Mouse (Mus musculus) MEL-GATA-1-ER (cell line): ENCODE results near the gene Rnf114.

Experiments
- DNase-seq: peaks from one replicate; pipeline ENCODE4 v3.0.0-alpha.2; 2012; ENCODE audit warnings: low read depth; ENCODE audit errors: extremely low read depth

Gene Rnf114

DNA sequence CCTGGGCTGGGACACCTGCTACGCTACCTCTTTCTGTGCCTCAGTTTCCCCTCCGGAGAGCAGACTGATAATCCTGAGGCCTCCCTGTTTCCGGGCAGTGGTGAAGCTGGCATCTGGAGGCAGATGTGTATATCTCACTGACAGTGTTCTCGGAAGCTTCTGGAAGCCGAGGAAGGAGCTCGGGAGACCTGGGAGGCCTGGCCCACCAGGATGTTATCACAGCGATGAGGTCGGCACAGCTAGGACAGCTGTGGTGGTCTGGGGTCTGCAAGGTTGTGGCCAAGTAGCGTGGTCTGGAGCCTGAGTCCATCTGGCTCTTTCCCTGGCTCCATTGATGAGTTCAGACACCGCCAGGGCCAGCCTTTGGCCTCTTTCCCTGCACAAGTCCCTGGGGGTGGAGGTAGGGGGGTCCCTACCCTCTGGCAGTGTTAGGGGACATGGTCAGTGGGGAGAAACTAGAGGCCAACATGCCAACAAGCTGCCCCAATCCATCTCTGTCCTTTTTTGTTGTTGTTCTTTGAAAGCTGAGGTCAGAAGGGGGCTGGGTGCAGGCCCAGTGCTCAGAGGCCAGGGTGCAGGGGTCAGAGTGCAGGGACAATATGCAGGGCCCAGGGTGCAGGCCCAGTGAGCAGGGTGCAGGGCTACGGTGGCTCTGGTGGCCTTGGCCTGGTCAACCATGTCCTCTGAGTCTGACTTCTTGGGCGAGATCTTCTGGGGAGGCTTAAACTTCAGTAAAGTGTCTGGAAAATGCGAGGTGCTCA lies 72.3 kb downstream of the Rnf114 start:
- DNase-seq: no peak

- no peak for DNase-seq
Observed at GRCm38 (mm10) chr2:167565312-167565656, 72.8 kb downstream of the Rnf114 start.

DNA sequence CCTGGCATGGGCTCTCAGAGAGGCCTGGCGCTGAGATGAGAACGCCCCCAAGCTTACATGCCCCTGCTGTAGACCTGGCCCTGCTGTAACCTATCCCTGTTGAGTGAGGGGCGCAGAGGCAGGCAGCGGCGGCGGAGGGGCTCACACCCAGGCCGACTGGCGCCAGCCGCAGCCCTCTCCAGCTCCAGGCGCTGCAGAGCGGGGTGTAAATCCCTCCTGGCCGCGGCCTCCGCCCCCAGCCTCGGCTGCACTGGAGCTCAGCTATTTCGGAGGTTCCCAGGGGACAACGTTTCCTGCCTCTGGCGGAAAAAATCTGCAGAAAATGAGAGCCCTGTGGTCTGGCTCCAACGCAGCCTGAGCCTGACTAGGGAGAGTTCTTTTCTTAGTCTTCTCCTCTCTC lies 73.2 kb downstream of the Rnf114 start:
- no peak for DNase-seq
